Mouse (Mus musculus) left cerebral cortex, adult 9 months (tissue): ENCODE results near the gene Olfml2a.
A peak's percentile ranks its signal among the peaks of the same experiment; 100 is the strongest.

Experiments used
- DNase-seq, 2 experiments: peaks; one replicate each; pipeline ENCODE4 v3.0.0; 2022; ENCODE audit warnings: low spot score in 2 of 2

Olfml2a gene

GRCm38 (mm10) chr2:38931851-38932667 is at the start of gene Olfml2a:
TSS of gene Olfml2a (plus strand) at chr2:38931978.
- peak in 1 of 2 experiments; percentile 68 for DNase-seq

- no peak for DNase-seq
These were observed 28.9 kb upstream of the Olfml2a start for GRCm38 (mm10) chr2:38902866-38903265.

DNA sequence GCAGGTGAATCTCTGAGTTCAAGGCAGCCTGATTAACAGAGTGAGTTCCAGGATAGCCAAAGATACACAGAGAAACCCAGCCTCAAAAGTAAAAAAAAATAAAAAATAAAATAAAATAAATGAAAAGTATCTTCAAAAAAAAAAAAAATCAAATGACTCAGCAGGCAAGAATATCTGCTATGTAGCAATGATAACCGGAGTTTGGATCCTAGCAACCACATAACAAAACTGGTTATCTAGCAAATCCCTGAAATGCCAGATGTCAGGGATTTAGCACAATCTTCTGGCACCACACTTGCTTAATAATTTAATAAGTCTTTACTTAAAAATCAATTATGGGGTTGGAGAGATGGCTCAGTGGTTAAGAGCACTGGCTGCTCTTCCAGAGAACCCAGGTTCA is 27.5 kb upstream of the Olfml2a start:
- no peak for DNase-seq

- DNase-seq, result peak in 1 of 2 experiments; percentile 46
These were observed 25.7 kb upstream of the Olfml2a start for GRCm38 (mm10) chr2:38906097-38906496.

DNA sequence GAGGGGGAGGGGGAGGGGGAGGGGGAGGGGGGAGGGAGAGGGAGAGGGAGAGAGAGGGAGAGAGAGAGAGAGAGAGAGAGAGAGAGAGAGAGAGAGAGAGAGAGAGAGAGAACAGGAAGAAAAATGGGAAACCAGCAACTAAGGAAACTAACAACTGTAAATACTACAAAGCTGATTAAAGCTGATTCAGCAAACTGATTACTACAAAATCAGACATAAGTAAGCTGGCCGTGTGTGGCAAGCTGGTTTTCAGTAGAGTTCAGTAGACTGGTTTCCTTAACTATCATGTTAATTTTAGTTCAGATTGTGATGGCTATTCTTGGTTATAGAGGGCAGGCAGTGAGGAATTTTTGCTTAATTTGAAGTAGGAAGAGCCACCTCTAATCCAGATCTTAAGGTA is 23.2 kb upstream of the Olfml2a start:
- DNase-seq, result no peak

- DNase-seq, result no peak
These were observed 17.3 kb upstream of the Olfml2a start for GRCm38 (mm10) chr2:38914517-38914916.

DNA sequence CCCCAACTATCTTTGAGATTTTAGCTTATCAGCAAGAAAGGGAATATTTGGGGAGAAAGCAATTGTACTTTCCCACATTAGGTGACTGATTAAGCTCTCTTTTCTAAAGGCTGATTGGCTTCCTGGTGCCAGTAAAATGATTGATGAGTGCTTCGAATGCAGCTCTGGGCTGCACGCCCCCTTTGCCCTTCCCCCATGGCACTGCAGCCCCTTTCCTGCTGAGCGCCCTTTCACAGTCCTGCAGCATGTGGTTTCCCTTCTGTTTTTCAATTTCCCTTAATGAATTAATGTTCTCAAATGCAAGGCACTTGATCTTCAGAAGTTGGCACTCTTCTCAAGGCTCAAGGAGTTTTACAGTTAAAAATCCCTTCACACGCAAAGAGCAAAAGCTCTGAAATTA is 16.8 kb upstream of the Olfml2a start:
- DNase-seq, result no peak

GRCm38 (mm10) chr2:38916947-38917691 is 14.7 kb upstream of the Olfml2a start:
- no peak for DNase-seq

GRCm38 (mm10) chr2:38921374-38921773 is 10.4 kb upstream of the Olfml2a start:
- DNase-seq, result no peak

DNA sequence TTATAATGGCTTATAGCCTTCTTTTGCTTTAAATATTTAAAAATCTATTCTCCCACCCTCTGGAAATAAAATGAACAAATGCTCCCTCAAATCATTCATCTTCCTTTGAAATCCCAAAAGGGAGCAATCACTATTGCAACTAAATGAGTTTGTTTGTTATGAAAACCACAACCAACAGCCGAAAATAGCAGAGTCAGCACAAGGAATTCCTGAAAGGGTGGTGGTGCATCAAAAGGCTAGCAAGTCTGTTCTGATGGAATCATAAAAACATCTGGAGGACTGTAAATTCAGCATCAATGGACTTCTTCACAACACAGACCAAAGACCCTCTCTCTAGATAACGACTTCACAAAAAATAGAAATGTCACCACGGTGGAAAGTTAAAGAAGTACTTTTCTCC is 8.3 kb upstream of the Olfml2a start:
- DNase-seq, result no peak

- DNase-seq, result no peak
These were observed 7.9 kb upstream of the Olfml2a start for GRCm38 (mm10) chr2:38923911-38924310.

GRCm38 (mm10) chr2:38924571-38924970 is 7.2 kb upstream of the Olfml2a start:
- no peak for DNase-seq

DNA sequence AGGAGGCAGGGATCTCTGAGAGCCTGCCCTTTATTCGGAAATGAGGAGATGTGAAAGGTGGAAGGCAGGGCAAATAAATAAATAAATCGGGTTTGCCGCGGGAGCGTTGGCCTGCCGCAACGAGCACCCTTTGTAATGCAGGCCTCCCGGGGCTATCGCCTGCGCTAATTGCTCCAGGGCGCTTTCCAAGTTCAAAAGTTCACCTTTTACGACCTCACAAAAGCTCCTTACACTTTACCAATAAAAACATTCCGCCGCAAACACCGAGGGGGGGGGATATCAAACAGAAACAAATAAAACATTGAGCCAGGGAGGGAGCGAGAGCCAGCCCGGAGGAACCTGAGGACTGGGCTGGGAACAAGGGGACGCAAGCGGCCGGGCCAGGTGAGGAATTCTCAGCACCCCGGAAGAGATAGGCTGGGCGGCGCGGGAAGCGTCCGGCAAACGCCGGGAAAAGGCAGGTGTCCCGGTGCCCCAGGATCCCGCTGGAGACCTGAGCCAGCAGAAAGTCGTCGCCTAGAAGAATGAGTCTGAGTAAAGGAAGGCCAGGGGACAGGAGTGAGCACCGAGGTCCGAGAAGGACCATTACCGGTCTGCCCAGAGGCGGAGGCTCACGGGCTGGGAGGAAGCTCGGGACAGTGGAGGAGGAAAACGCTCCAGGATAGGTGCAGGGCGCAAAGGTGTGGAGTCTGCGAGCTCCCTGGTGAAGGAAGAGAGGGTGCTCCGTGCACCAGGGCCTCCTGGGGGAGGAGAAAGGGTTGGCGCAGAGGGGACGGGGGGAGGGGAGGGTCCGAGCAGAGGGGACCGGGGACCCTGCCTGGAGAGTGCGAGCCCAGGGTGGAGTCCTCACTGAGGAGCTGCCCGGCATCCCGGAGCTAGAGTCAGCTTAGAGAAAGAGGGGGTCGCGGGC is 6.4 kb upstream of the Olfml2a start:
- DNase-seq, result peak in 1 of 2 experiments; percentile 12

GRCm38 (mm10) chr2:38926145-38926891 is 5.5 kb upstream of the Olfml2a start:
- peak; percentile 86 to 94 for DNase-seq

DNA sequence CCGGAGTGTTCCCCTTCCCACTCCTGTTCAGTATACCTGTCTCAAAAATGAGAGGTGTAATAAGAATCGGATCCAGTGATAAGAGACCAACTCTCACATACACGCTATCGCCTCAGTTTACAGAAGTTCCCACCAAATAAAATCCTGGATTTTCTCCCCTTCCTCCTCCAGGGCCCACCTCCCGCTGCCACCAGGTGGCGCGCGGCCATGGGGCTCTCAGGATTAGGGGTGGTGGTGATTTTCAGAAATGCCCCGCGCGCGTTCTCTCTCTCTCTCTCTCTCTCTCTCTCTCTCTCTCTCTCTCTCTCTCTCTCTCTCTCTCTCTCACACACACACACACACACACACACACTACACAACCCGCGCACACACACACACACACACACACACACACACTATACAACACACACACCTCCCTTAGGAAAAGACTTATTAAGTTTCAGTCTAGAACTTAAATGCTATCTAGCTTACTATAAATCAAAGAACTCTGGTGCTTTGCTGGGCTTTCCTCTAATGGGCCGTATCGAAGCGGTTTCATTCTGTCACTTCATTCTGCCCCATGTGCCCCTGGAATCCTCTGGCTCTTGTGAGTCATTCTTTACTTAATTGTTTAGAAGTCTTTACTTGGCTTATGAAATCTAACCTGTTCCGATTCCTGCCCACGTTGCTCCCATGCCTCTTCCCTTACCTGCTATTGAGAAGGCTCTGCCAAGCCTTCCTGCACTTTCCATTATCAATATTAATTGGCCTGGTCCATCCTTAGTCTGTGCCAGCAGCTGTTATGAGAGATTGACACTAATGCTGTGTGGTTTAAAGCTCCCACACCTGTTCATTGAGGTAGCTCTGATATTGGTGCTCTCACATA is 4.4 kb upstream of the Olfml2a start, which contains the start of gene Nr6a1:
Gene Nr6a1, minus strand, starts transcription at position 574 of the 865 bp plus-strand sequence.
- peak in 1 of 2 experiments; percentile 46 for DNase-seq

DNA sequence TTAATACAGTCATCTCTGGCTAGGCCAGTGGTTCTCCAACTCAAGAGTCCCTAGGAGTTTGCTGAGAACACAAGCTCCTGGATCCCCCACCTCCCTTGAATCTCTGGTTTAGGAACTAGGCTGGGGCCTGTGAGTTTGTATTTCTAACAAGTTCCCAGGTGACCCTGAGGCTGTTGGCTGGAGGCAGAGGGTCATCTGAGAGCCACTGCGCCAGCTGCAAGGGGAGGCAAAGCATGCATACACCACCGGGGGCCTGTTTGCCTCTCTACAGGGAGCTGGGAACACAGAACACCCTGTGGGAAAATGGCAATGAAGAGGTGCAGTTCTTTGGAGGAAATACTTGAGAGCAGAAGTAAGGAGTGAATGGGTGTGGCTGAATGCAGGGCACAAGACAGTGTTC is 1.5 kb upstream of the Olfml2a start:
- DNase-seq, result no peak

- no peak for DNase-seq
These were observed 2.2 kb downstream of the Olfml2a start for GRCm38 (mm10) chr2:38933931-38934330.

DNA sequence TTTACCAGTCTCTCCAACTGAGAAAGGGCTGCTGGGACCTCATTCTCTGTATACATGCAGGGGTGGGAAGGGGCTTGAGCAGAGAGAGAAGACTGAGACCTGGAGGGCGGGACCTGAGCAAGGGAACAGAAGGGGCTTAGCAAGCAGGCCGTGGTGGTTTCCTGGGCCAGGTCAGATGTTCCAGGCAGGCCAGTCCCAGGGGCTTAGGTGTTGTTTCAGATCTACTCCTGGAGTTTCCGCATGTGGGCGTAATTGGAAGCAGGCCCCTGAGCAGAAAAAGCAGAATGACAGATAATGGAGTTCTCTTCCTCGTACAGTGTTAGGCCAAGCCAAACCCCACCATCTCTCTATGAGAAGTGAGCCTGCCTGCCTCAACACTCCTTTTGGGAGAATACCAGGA is 3.2 kb downstream of the Olfml2a start:
- no peak for DNase-seq

DNA sequence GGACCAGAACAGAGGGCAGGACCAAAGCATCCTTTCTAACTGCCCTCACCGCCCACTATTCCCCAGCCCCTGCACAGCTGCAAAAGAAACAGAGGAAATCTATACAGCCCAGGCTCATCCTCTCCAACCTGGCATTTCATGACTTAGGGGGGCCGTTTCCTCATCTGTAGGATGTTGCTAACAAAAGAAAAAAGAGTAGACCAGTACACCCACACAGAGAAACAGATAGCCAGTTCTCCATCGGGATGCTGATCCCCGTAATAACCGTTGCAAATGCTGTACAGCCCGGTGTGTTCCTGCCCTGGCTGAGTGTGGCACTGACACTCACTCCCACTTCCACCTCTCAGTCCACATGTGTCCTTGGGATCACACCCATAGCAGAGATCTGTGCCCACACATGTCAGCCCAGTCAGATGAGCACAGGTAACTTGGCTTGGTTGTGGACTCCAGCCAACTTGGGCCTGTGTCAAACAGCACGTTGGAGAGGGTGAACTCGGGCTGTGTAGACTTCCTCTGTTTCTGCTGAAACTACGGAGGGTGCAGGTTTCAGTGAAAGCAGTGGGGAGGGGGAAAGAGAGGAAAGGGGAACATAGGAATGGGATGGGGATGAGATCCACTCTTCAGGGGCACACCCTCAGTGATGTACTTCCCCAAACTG is 5.1 kb downstream of the Olfml2a start:
- DNase-seq, result no peak

DNA sequence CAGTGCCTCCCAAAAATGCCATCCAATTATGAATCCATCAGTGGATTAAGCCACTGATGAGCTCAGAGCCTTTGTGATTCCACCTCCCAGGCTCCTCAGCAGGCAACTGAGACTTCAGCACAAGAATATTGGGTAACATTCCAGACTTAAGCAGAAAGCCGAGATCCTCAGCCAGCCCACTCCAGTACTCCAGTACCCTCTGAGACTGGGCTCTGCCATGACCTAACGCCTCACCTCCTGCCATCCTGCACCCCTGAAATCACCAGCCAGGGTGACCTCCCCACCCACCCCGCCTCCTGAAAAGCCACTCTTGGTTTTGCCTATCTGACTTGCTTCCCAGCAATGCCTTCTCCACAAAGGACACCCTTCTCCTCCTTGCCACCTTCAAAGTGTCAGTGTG is 5.6 kb downstream of the Olfml2a start:
- no peak for DNase-seq
